Mouse (Mus musculus) limb, embryonic 11.5 days (tissue): Measurements from ENCODE around the gene Mfsd4b4. TPM values are rescaled to one million over a fixed set of nuclear protein-coding genes. Genes with fewer than 3 reads are reported as not detected.

Experiments used
- ATAC-seq: fragments of 200-750 bp; cut with Nextera tagmentation; 2 replicates; pipeline ENCODE4 v1.8.0; 2017; ENCODE audit warnings: low read depth; ENCODE audit not compliant: insufficient number of reproducible peaks, low FRiP score, low TSS enrichment
- DNase-seq: peaks from one replicate; pipeline ENCODE4 v3.0.0-alpha.2; 2015; ENCODE audit warnings: low spot score
- H3K27ac ChIP-seq: fragments of 300-500 bp; sonication (generic); replicated peaks from 2 replicates; pipeline ENCODE4 v1.5.1; 2014; ENCODE audit warnings: low read depth, mild to moderate bottlenecking, low read length
- H3K27me3 ChIP-seq: fragments of 300-500 bp; sonication (generic); 2 replicates; pipeline ENCODE4 v1.6.1; 2014; ENCODE audit warnings: mild to moderate bottlenecking, low read length, mixed read lengths; ENCODE audit not compliant: control insufficient read depth, insufficient read depth
- H3K36me3 ChIP-seq: fragments of 300-500 bp; sonication (generic); 2 replicates; pipeline ENCODE4 v1.6.1; 2014; ENCODE audit warnings: mild to moderate bottlenecking, low read length, moderate library complexity, mixed read lengths; ENCODE audit not compliant: control insufficient read depth, insufficient read depth
- H3K4me1 ChIP-seq: fragments of 300-500 bp; sonication (generic); 2 replicates; pipeline ENCODE4 v1.6.1; 2014; ENCODE audit warnings: low read length, mixed read lengths; ENCODE audit not compliant: control insufficient read depth, insufficient read depth
- H3K4me2 ChIP-seq: fragments of 300-500 bp; sonication (generic); 2 replicates; pipeline ENCODE4 v1.6.1; 2014; ENCODE audit warnings: low read depth, mild to moderate bottlenecking, moderate library complexity; ENCODE audit not compliant: severe bottlenecking
- H3K4me3 ChIP-seq: fragments of 300-500 bp; sonication (generic); 2 replicates; pipeline ENCODE4 v1.5.1; 2014; ENCODE audit warnings: low read depth, low read length
- H3K9ac ChIP-seq: fragments of 300-500 bp; sonication (generic); 2 replicates; pipeline ENCODE4 v1.6.1; 2014; ENCODE audit warnings: mild to moderate bottlenecking, low read length
- H3K9me3 ChIP-seq: fragments of 300-500 bp; sonication (generic); 2 replicates; pipeline ENCODE4 v1.6.1; 2016; ENCODE audit warnings: low read length; ENCODE audit not compliant: control insufficient read depth
- WGBS: fragments of 180-500 bp; shearing (Covaris S2); extraction: QIAGEN DNeasy Blood & Tissue Kit; methylation state at CpG from one replicate; pipeline ENCODE4 v1.1.7; 2014; 5-methylcytosine and 5-hydroxymethylcytosine counted together
- polyA plus RNA-seq: library from polyadenylated mRNA; unstranded; fragments of >200 nt; fragmentation: Nextera tagmentation; extraction: Ambion mirVana; gene quantifications from 2 replicates; pipeline ENCODE4 v1.2.1, GENCODE M21; 2014

The Mfsd4b4 gene
- polyA plus RNA-seq, 1 experiment from 2014 or later = 4.9 TPM

DNA sequence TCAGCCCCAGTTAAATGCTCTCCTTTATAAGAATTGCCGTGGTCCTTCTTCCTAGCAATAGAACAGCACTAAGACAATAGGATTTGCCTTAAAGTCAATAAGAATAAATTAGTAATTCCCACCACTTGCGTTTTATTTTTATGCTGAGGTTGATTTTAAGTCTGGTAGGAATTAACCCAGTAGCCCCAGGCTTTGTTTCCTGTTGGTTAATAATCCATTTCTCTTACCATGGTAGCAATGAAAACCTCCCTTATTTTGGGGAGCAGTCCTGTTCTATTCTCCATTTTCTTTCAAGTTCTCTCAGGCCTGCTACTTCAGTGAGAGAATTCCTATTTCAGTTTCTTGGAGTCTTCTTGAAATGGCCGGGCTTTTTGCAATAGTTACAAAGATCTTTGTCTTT, 5.2 kb upstream of the Mfsd4b4 start:
- H3K9ac ChIP-seq = no peak overlapping the region
- DNase-seq (no peak), ATAC-seq (no peak)
- no peak overlapping the region for H3K4me2 ChIP-seq
- no peaks in the 10 kb centered on the region for H3K36me3 ChIP-seq
- H3K4me3 ChIP-seq = no peak overlapping the region
- WGBS = 69% methylated on average over 3 of the region's 3 CpGs
- H3K27me3 ChIP-seq = no peaks in the 10 kb centered on the region
- H3K4me1 ChIP-seq = no peaks in the 10 kb centered on the region
- no peak overlapping the region for H3K27ac ChIP-seq
- H3K9me3 ChIP-seq = no peaks in the 10 kb centered on the region

- Histone ChIP-seq H3K9me3 (no peaks in the 10 kb centered on the region), H3K4me3 (no peak overlapping the region), H3K4me1 (no peaks in the 10 kb centered on the region), H3K9ac (no peak overlapping the region), H3K4me2 (no peak overlapping the region), H3K27ac (no peak overlapping the region), H3K36me3 (no peaks in the 10 kb centered on the region), H3K27me3 (no peaks in the 10 kb centered on the region)
- WGBS = 84% methylated on average over 5 of the region's 5 CpGs
- DNase-seq (no peak), ATAC-seq (no peak)
These were observed 2.5 kb downstream of the Mfsd4b4 start for GRCm38 (mm10) chr10:39896503-39896902.

- H3K36me3 ChIP-seq = 0 out of 2 replicates have a peak, but pooled peaks cover 2% of the 10 kb centered on the region
- no peak for ATAC-seq
- no peak overlapping the region for H3K4me3 ChIP-seq
- WGBS = 73% methylated on average over 11 of the region's 11 CpGs
- H3K4me1 ChIP-seq = no peaks in the 10 kb centered on the region
- no peak overlapping the region for H3K4me2 ChIP-seq
- H3K9ac ChIP-seq = no peak overlapping the region
- no peaks in the 10 kb centered on the region for H3K9me3 ChIP-seq
- H3K27me3 ChIP-seq = no peaks in the 10 kb centered on the region
- H3K27ac ChIP-seq = no peak overlapping the region
- no peak for DNase-seq
These were observed 5.0 kb downstream of the Mfsd4b4 start for GRCm38 (mm10) chr10:39893702-39894697.

- no peak overlapping the region for H3K4me3 ChIP-seq
- no peak overlapping the region for H3K9ac ChIP-seq
- ATAC-seq (no peak), DNase-seq (no peak)
- no peaks in the 10 kb centered on the region for H3K27me3 ChIP-seq
- 0 out of 2 replicates have a peak, but pooled peaks cover 2% of the 10 kb centered on the region for H3K36me3 ChIP-seq
- H3K4me2 ChIP-seq = no peak overlapping the region
- H3K27ac ChIP-seq = no peak overlapping the region
- WGBS = 77% methylated on average over 3 of the region's 3 CpGs
- no peaks in the 10 kb centered on the region for H3K4me1 ChIP-seq
- no peaks in the 10 kb centered on the region for H3K9me3 ChIP-seq
These were observed 10.4 kb downstream of the Mfsd4b4 start for GRCm38 (mm10) chr10:39888621-39889020.

GRCm38 (mm10) chr10:39865509-39865908, 33.5 kb downstream of the Mfsd4b4 start:
- WGBS = 83% methylated on average over 2 of the region's 2 CpGs
- Histone ChIP-seq H3K36me3 (peaks cover 5% of the 10 kb centered on the region; the same call in 1 of the 2 replicates), H3K27ac (no peak overlapping the region), H3K4me2 (no peak overlapping the region), H3K27me3 (no peaks in the 10 kb centered on the region), H3K9ac (no peak overlapping the region), H3K9me3 (no peaks in the 10 kb centered on the region), H3K4me3 (no peak overlapping the region), H3K4me1 (no peaks in the 10 kb centered on the region)
- no peak for DNase-seq
- ATAC-seq = no peak

DNA sequence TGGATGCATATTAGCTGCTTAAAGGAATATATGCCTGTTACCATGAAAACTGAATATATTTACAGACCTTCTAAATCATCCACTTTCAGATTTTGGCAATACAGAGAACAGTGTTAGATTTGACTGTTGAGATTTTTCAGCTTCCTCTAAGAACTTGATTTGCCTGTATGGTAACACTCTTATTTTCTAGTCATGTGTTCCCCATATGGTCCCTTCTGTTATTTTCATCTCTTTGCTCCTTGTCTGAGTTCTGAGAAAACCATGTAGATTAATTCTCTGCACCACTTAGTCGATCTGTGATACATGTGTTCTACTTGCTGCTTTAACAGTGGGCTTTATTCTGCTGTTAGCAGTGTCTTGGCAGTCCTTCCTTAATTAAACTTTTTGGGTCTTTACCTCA, 56.4 kb downstream of the Mfsd4b4 start:
- H3K27ac ChIP-seq = no peak overlapping the region
- DNase-seq = no peak
- H3K4me1 ChIP-seq = no peaks in the 10 kb centered on the region
- H3K9me3 ChIP-seq = no peaks in the 10 kb centered on the region
- H3K4me3 ChIP-seq = no peak overlapping the region
- no peak overlapping the region for H3K4me2 ChIP-seq
- WGBS = 74% methylated on average over 1 of the region's 1 CpGs
- no peaks in the 10 kb centered on the region for H3K27me3 ChIP-seq
- H3K36me3 ChIP-seq = peaks cover 9% of the 10 kb centered on the region; the same call in 1 of the 2 replicates
- H3K9ac ChIP-seq = no peak overlapping the region
- ATAC-seq = no peak

Other genes with a start within 250 kb of the Mfsd4b4 start
- gene Rev3l, start 167.1 kb downstream of the Mfsd4b4 start, polyA plus RNA-seq = 17.0 and 17.4 TPM in 2 replicates
- not detected in 2 replicates for gene Mfsd4b2, start 27.7 kb upstream of the Mfsd4b4 start, polyA plus RNA-seq
- 0.21 and 0.30 TPM in 2 replicates for gene Mfsd4b3, start 60.9 kb upstream of the Mfsd4b4 start, polyA plus RNA-seq
- 0.08 and 0.09 TPM in 2 replicates for gene Mfsd4b5, start 87.4 kb upstream of the Mfsd4b4 start, polyA plus RNA-seq
- gene Mfsd4b1, start 126.0 kb upstream of the Mfsd4b4 start, polyA plus RNA-seq = 0.23 and 0.44 TPM in 2 replicates
- 11.0 and 11.2 TPM in 2 replicates for gene Slc16a10, start 243.0 kb upstream of the Mfsd4b4 start, polyA plus RNA-seq